Mouse (Mus musculus) heart, postnatal 25 days (tissue): Measurements from ENCODE around the gene Polr2j. TPM values are rescaled to one million over a fixed set of nuclear protein-coding genes. Genes with fewer than 3 reads are reported as not detected.
A peak's percentile ranks its signal among the peaks of the same experiment; 100 is the strongest.

Source experiments
- DNase-seq: peaks from one replicate; pipeline ENCODE4 v3.0.0; 2022; ENCODE audit warnings: low spot score
- intact Hi-C: fragments of 180-260 bp; cut with DNase I; formaldehyde crosslinking; loops from one replicate; pipeline ENCODE4 v1.15.1; 2025
- total RNA-seq, 2 experiments: library from RNA; stranded (reverse); gene quantifications; 2 replicates each; pipeline ENCODE4 v1.2.3; 2021

Polr2j gene
- 10 to 100 TPM; 64.4 to 71.9 TPM for total RNA-seq

GRCm38 (mm10) chr5:136115891-136116783, at the start of gene Polr2j:
Gene Polr2j (plus strand): TSS chr5:136116631.
- intact Hi-C loops: loop anchor here (2.0 kb wide), 1 partner anchor 19 kb away; no protein-coding TSS in a partner anchor
- peak; percentile 89 for DNase-seq

GRCm38 (mm10) chr5:136069411-136069810, 47.0 kb upstream of the Polr2j start:
- no peak for DNase-seq
- intact Hi-C loops: no loop called here

GRCm38 (mm10) chr5:136073051-136073450, 43.4 kb upstream of the Polr2j start:
- no peak for DNase-seq
- intact Hi-C loops: no loop called here

GRCm38 (mm10) chr5:136073526-136073925, 42.9 kb upstream of the Polr2j start:
- intact Hi-C loops: no loop called here
- no peak for DNase-seq

GRCm38 (mm10) chr5:136075076-136075475, 41.4 kb upstream of the Polr2j start:
- intact Hi-C loops: no loop called here
- DNase-seq: no peak

GRCm38 (mm10) chr5:136076284-136076683, 40.1 kb upstream of the Polr2j start:
- intact Hi-C loops: no loop called here
- no peak for DNase-seq

GRCm38 (mm10) chr5:136077001-136077550, 39.4 kb upstream of the Polr2j start:
- DNase-seq: no peak
- intact Hi-C loops: no loop called here

- intact Hi-C loops: no loop called here
- no peak for DNase-seq
Measured at GRCm38 (mm10) chr5:136078136-136078535, 38.3 kb upstream of the Polr2j start.

- DNase-seq: no peak
- intact Hi-C loops: no loop called here
Measured at GRCm38 (mm10) chr5:136082345-136082744, 34.1 kb upstream of the Polr2j start.

- intact Hi-C loops: no loop called here
- peak; percentile 90 for DNase-seq
Measured at GRCm38 (mm10) chr5:136083669-136084107, 32.7 kb upstream of the Polr2j start, which contains the start of gene Rasa4. Gene Rasa4 (plus strand): TSS chr5:136083916.

- intact Hi-C loops: no loop called here
- no peak for DNase-seq
Measured at GRCm38 (mm10) chr5:136084144-136084881, 32.1 kb upstream of the Polr2j start.

- intact Hi-C loops: loop anchor here (5.0 kb wide), 1 partner anchor 38 kb away; no protein-coding TSS in a partner anchor
- DNase-seq: no peak
Measured at GRCm38 (mm10) chr5:136084891-136085651, 31.4 kb upstream of the Polr2j start.

- intact Hi-C loops: loop anchor here (5.0 kb wide), 1 partner anchor 39 kb away; no protein-coding TSS in a partner anchor
- no peak for DNase-seq
Measured at GRCm38 (mm10) chr5:136086290-136086689, 30.1 kb upstream of the Polr2j start.

GRCm38 (mm10) chr5:136088821-136089575, 27.4 kb upstream of the Polr2j start:
- DNase-seq: no peak
- intact Hi-C loops: loop anchor here (5.0 kb wide), 1 partner anchor 42 kb away; no protein-coding TSS in a partner anchor

GRCm38 (mm10) chr5:136091927-136092326, 24.5 kb upstream of the Polr2j start:
- no peak for DNase-seq
- intact Hi-C loops: no loop called here

GRCm38 (mm10) chr5:136094249-136095010, 22.0 kb upstream of the Polr2j start:
- intact Hi-C loops: no loop called here
- no peak for DNase-seq

- intact Hi-C loops: no loop called here
- DNase-seq: no peak
Measured at GRCm38 (mm10) chr5:136095089-136095488, 21.3 kb upstream of the Polr2j start.

- intact Hi-C loops: no loop called here
- no peak for DNase-seq
Measured at GRCm38 (mm10) chr5:136098536-136098935, 17.9 kb upstream of the Polr2j start.
